Mouse (Mus musculus) kidney, embryonic 15.5 days (tissue): ENCODE data around the gene Fopnl. TPM values are rescaled to one million over a fixed set of nuclear protein-coding genes. Genes with fewer than 3 reads are reported as not detected.

Source experiments
- ATAC-seq: fragments of 200-750 bp; cut with Nextera tagmentation; replicated peaks from 2 replicates; pipeline ENCODE4 v1.8.0; 2017; ENCODE audit warnings: moderate TSS enrichment; ENCODE audit not compliant: low FRiP score
- H3K27ac ChIP-seq: fragments of 300-500 bp; sonication (generic); 2 replicates; pipeline ENCODE4 v1.5.1; 2015; ENCODE audit warnings: mild to moderate bottlenecking, inconsistent platforms
- H3K27me3 ChIP-seq: fragments of 300-500 bp; sonication (generic); 2 replicates; pipeline ENCODE4 v1.6.1; 2015; ENCODE audit warnings: inconsistent platforms
- H3K36me3 ChIP-seq: fragments of 300-500 bp; sonication (generic); 2 replicates; pipeline ENCODE4 v1.6.1; 2015; ENCODE audit warnings: inconsistent platforms
- H3K4me1 ChIP-seq: fragments of 300-500 bp; sonication (generic); 2 replicates; pipeline ENCODE4 v1.6.1; 2015; ENCODE audit warnings: inconsistent platforms
- H3K4me2 ChIP-seq: fragments of 300-500 bp; sonication (generic); 2 replicates; pipeline ENCODE4 v1.6.1; 2015; ENCODE audit warnings: moderate library complexity, mild to moderate bottlenecking, inconsistent platforms
- H3K4me3 ChIP-seq: fragments of 300-500 bp; sonication (generic); replicated peaks from 2 replicates; pipeline ENCODE4 v1.5.1; 2015; ENCODE audit warnings: mild to moderate bottlenecking, inconsistent platforms
- H3K9ac ChIP-seq: fragments of 300-500 bp; sonication (generic); 2 replicates; pipeline ENCODE4 v1.6.1; 2015; ENCODE audit warnings: mild to moderate bottlenecking, inconsistent platforms
- H3K9me3 ChIP-seq: fragments of 300-500 bp; sonication (generic); replicated peaks from 2 replicates; pipeline ENCODE4 v1.6.1; 2016; ENCODE audit warnings: inconsistent platforms
- WGBS: fragments of 180-500 bp; shearing (Covaris S2); methylation state at CpG from one replicate; pipeline ENCODE4 v1.1.7; 2015; ENCODE audit warnings: mixed read lengths; 5-methylcytosine and 5-hydroxymethylcytosine counted together
- polyA plus RNA-seq: library from polyadenylated mRNA; unstranded; fragments of >200 nt; fragmentation: Nextera tagmentation; extraction: Ambion mirVana; gene quantifications from 2 replicates; pipeline ENCODE4 v1.2.1, GENCODE M21; 2015

Fopnl gene
- polyA plus RNA-seq, 1 experiment from 2014 or later: 141 TPM

DNA sequence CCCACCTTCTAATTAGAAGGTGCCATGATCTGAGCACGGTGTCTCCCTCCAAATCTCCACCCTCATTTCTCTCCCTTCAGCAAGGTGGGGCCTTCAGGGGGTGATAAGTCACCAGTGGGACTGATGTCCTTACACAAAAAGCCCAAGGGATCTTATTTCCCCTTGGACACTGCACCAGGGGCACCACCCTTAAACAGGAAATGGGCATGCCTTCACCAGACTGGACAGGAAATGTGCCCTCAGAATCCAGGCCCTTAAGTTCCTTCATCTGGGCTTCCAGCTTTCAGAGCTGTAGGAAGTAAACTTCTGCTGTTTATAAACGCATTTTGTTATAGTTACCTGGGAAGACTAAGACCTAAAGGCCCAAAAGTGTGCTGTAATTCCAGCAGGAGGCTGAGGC is 52.7 kb downstream of the Fopnl start:
- no peak overlapping the region for H3K4me3 ChIP-seq
- WGBS: 77% methylated on average over 2 of the region's 2 CpGs
- H3K9me3 ChIP-seq: no peaks in the 10 kb centered on the region
- no peak overlapping the region for H3K27ac ChIP-seq
- H3K4me2 ChIP-seq: no peak overlapping the region
- no peaks in the 10 kb centered on the region for H3K4me1 ChIP-seq
- no peak for ATAC-seq
- H3K36me3 ChIP-seq: no peaks in the 10 kb centered on the region
- no peaks in the 10 kb centered on the region for H3K27me3 ChIP-seq
- H3K9ac ChIP-seq: no peak overlapping the region

DNA sequence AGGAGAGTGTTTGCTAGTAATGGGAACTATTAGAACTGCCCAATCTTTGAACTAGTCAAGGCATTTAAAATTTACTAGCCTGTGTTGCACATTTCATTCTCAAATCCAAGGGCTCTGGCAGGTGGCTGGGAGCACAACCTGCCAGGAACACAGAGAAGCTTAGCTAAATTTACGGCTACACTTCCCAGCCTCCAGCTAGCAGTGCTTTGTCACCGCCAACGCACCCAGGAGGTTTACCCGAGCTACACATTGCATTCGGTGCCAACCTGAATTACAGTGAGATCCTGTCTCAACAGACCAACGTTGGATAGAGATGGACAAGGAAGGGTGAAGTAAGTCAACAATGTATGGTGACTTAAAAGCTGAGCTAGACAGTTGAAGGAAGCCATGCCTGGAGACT is 54.0 kb downstream of the Fopnl start:
- no peak overlapping the region for H3K9ac ChIP-seq
- no peaks in the 10 kb centered on the region for H3K27me3 ChIP-seq
- ATAC-seq: no peak
- no peak overlapping the region for H3K27ac ChIP-seq
- H3K4me3 ChIP-seq: no peak overlapping the region
- H3K9me3 ChIP-seq: no peaks in the 10 kb centered on the region
- no peak overlapping the region for H3K4me2 ChIP-seq
- no peaks in the 10 kb centered on the region for H3K36me3 ChIP-seq
- WGBS: 74% methylated on average over 6 of the region's 6 CpGs
- H3K4me1 ChIP-seq: peaks cover 5% of the 10 kb centered on the region

DNA sequence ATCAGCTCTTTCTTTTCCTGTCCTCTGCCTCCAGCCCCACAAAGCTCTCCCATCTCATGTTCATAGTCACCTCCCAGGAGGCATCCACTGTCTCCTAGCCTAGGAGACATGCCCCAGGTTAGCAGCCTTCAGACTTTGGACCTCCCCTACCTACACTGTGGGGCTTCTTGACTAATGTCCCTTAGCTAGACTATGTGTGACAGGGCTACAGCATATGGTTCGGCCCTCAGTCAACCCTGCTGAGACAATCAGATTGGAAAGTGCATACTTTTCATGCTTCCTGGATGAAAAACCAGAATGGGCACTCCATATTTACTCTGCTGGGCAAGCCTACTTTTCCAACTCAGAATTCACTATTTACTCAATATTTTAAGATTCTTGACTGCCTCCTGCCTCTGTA is 54.8 kb downstream of the Fopnl start:
- H3K27ac ChIP-seq: no peak overlapping the region
- no peak for ATAC-seq

DNA sequence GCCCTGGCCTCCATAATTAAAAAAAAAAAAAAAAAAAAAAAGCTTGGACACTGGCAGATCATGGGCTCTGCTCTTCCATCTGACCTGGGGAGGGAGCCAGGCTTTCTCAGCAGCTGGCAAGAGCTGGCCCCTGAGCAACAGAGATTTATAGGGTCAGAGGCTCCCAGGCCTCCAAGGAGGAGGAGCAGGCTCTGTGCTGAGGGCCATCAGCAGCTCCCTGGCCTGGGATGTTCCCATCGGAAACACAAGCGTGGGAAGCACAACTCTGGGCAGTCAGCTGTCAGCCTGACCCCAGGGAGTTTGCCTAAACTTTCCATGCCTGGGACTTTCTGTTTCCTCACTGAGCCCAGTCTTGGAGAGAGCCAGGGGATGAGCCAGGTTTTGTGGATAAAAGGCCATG is 58.3 kb downstream of the Fopnl start:
- Histone ChIP-seq H3K36me3 (no peaks in the 10 kb centered on the region), H3K27ac (no peak overlapping the region), H3K4me1 (peaks cover 5% of the 10 kb centered on the region), H3K9me3 (no peaks in the 10 kb centered on the region), H3K4me3 (no peak overlapping the region), H3K9ac (no peak overlapping the region), H3K27me3 (no peaks in the 10 kb centered on the region), H3K4me2 (no peak overlapping the region)
- ATAC-seq: peak; percentile 84
- 9% methylated on average over 2 of the region's 2 CpGs for WGBS

More for the DNA sequence above, 54.8 kb downstream of the Fopnl start:
- Histone ChIP-seq H3K4me2 (no peak overlapping the region), H3K4me3 (no peak overlapping the region), H3K36me3 (no peaks in the 10 kb centered on the region), H3K9ac (no peak overlapping the region), H3K4me1 (peaks cover 5% of the 10 kb centered on the region), H3K27me3 (no peaks in the 10 kb centered on the region), H3K9me3 (no peaks in the 10 kb centered on the region)
- 88% methylated on average over 1 of the region's 1 CpGs for WGBS

DNA sequence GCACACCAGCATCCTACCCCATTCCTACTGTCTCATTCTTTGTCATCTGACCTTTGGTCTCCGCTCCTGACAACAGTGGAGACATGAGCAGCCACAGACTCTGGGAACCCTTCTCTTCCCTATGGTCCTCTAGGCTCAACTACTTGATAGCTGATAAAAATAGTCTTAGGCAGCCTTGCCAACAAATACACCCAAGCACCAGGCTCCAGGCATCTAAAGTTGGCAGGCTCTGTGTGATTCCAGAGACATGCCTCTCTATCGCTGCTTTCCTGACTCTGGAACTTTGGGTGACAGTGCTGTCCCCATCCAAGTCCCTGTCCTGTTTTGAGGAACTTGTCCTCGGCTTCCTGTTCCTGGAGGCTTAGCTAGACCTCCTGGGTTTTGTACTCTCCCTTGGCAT is 63.6 kb downstream of the Fopnl start:
- Histone ChIP-seq H3K4me3 (no peak overlapping the region), H3K36me3 (no peaks in the 10 kb centered on the region), H3K4me1 (no peaks in the 10 kb centered on the region), H3K9me3 (no peaks in the 10 kb centered on the region), H3K27me3 (no peaks in the 10 kb centered on the region), H3K4me2 (no peak overlapping the region), H3K27ac (no peak overlapping the region), H3K9ac (no peak overlapping the region)
- no peak for ATAC-seq
- 89% methylated on average over 3 of the region's 3 CpGs for WGBS

DNA sequence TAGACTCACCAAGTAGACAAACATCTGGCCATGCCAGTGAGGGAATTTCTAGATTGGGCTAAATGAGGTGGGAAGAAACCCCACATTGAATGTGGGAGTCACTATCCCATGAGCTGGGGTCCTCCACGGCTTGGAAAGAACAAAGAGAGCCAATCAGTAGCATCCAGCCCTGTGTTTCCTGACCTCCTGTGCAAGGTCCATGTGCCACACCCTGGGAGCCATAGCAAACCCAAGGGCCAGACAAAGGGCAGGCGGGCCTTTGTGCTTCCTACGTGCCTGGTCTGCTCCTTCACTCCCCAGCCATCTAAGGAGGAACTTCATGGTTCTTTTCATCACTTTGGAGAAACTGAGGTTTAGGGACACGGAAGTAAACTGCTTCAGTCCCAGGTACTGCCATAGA is 64.3 kb downstream of the Fopnl start:
- Histone ChIP-seq H3K4me1 (no peaks in the 10 kb centered on the region), H3K9ac (no peak overlapping the region), H3K9me3 (no peaks in the 10 kb centered on the region), H3K36me3 (no peaks in the 10 kb centered on the region), H3K4me3 (no peak overlapping the region), H3K27me3 (no peaks in the 10 kb centered on the region), H3K27ac (no peak overlapping the region), H3K4me2 (no peak overlapping the region)
- 83% methylated on average over 4 of the region's 4 CpGs for WGBS
- no peak for ATAC-seq

DNA sequence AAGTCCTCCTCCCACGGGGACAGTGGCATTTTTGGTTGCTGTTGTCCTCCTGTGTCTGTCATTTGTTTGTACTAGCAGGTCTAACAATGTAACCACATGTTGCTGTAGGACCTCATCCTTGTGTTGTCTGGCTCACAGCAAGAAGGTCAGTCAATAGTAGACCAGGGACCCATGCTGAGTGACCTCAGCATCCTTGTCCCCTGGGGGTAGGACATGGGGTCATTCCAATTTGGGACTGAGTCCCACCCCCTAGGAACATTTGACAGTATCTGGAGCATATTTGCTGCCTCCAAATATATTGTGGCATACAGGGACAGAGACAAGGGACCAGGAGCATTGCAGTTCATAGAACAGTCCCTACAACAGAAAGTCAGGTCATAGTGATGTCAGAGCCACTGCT is 67.3 kb downstream of the Fopnl start:
- no peak for ATAC-seq

More for the DNA sequence above, 67.3 kb downstream of the Fopnl start:
- no peaks in the 10 kb centered on the region for H3K9me3 ChIP-seq
- no peak overlapping the region for H3K4me3 ChIP-seq
- H3K27me3 ChIP-seq: no peaks in the 10 kb centered on the region
- H3K27ac ChIP-seq: no peak overlapping the region
- 69% methylated on average over 1 of the region's 1 CpGs for WGBS
- H3K9ac ChIP-seq: no peak overlapping the region
- H3K36me3 ChIP-seq: no peaks in the 10 kb centered on the region
- no peak overlapping the region for H3K4me2 ChIP-seq
- no peaks in the 10 kb centered on the region for H3K4me1 ChIP-seq

Other genes with a start within 250 kb of the Fopnl start
- gene Nde1, start 154.1 kb downstream of the Fopnl start, polyA plus RNA-seq: 123 and 126 TPM in 2 replicates
- gene Marf1, start 154.1 kb downstream of the Fopnl start, polyA plus RNA-seq: 16.8 and 18.7 TPM in 2 replicates
- 7.0 and 30.6 TPM in 2 replicates for gene Myh11, start 26.0 kb downstream of the Fopnl start, polyA plus RNA-seq
- gene Abcc1, start 44.2 kb upstream of the Fopnl start, polyA plus RNA-seq: 13.3 and 13.5 TPM in 2 replicates
- gene A630010A05Rik, start 244.9 kb upstream of the Fopnl start, polyA plus RNA-seq: not detected in 2 replicates